Mouse (Mus musculus) WW6 (cell line): Measurements from ENCODE around the gene Abt1.
A peak's percentile ranks its signal among the peaks of the same experiment; 100 is the strongest.

ENCODE experiments used
- DNase-seq: peaks from one replicate; pipeline ENCODE4 v3.0.0-alpha.2; 2013; ENCODE audit warnings: low read depth, low spot score

Gene Abt1

DNA sequence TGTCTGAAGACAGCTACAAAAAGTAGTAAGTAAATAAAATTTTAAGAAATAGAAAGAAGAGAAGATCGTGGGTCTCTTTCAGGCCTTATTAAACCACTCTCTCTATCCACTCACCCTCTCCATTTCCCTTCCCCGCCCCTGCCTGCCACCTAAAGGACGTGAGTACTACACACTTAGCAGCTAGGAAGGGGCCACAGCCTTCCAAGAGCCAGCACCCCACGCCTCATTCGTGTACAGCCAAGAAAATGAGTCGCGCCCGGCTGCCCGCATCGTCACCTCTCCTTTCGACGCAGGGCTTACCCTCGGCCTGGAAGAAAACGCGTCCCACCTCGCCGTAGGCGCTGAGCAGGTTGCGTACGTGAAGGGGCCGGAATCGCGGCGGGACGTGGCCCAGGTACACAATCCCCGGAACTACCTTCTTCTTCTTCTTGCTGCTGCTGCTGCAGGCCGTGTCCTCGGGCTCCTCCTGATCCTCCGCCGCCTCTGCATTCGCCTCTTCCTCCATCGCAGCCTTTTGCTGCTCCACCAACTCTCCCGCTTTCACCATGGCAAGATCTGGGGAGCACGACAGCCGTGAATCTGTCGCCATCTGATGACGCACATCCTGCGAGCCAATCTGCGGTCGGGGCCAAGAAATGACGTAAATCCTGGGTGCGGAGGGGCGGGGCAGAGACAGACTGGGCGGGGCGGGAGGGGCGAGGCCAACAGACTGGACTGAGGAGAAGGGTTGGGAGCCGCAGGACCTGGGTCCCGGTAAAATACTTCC lies at the start of gene Abt1:
TSS of gene Abt1 (minus strand) at position 581 of the 766 bp plus-strand sequence.
- no peak for DNase-seq

DNA sequence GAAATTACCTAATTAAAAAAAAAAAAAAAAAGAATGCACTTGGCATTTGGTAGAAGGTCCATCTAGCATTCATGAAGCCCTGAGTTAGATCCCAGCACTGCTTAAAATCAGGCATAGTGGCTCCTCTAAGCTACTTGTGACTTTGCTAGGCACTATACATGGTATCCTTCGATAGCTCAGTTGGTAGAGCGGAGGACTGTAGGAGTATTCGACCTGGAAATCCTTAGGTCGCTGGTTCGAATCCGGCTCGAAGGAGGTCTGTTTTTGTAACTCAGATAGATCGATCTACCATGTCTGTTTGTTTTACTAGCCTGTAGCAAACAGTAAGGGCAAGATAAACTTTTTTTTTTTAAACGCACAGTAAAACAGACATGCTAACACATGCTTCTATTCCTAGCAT lies 43.2 kb upstream of the Abt1 start:
- peak; percentile 80 for DNase-seq

DNA sequence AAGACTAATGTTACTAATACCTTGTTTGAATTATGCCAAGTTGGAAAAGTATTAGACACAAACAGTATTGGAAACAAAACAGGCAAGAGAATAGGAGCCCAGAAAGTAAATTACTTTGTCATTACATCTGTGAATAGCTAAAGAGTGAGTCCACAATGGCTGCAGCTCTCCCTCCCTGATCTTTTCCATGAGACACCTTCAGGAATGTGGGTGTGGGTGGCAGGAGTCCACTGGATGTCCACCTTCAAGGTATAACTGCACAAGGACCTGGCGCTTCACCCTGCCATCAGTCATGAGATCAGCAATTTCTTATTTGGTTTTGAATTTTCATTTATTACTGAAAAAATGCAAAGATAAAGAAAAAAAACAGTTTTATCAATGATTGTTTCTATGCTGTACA lies 42.6 kb upstream of the Abt1 start:
- no peak for DNase-seq

DNA sequence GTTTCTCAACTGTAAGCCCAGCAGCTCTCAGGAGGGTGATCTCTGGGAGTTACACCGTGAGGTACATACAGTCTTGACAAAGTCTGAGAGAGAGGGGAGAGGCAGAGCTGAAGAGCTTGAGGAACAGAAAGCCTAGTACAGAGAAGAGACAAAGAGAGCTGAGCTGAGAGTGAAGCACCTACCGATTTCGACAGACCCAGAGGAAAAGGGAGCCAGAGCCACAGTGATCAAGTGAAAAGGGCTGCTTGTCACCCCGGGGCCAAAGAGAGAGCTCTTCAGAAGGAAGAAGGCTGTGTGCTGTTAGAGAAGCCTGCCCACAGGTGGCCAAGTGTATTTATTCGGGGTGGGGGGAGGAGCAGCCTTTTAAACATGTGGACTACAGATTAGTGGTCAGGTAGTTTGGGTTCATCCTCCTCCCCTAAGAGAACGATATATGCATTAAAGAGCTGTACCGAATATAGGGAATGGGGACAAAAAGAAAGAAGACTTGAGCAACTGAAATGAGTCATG lies 42.0 kb upstream of the Abt1 start, which contains the start of gene Btn1a1:
TSS of gene Btn1a1 (minus strand) at position 302 of the 510 bp plus-strand sequence.
- DNase-seq, result no peak

DNA sequence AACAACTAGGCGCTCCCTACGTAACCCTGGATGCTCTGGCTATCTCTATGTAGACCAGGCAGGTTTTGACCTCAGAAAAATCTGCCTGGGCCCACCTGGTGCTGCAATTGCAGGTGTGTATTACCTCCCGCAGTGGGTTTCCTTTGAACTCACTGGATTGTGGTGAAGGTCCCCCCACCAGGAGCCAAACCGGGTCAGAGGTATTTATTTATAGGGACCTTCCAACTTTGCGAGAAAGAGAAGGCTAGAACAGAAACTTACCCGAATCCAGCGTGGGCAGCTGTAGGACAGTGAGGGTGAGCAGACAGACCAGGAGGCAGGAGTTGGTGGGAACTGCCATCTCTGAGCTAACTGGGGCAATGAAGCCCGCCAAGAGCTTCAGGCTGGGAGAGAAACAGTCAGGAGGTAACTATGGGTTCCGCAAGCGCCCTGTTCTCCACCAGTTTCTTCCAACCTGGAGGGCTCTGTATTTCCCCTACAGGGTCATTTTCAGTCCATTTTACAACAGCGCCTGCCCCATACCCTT lies 41.2 kb upstream of the Abt1 start:
- no peak for DNase-seq

DNA sequence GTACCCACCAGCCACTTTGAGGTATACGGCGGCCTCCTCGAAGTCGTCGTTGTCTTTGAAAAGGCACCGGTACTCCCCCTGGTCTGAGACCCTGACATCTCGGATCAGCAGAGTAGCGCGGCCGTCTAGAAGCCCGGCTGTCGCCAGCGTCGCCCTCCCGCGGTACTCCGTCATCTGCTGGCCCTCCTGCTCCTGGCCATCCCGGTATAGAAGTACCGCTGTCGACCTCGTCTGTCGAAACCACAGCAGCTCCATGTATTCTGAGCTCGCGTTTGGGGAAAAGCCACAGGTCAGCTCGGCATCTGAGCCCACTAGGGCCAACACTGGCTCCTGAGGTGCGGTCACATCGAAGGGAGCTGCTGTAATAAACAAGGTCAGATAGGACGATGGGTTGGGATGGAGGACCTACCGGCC lies 40.6 kb upstream of the Abt1 start:
- no peak for DNase-seq

DNA sequence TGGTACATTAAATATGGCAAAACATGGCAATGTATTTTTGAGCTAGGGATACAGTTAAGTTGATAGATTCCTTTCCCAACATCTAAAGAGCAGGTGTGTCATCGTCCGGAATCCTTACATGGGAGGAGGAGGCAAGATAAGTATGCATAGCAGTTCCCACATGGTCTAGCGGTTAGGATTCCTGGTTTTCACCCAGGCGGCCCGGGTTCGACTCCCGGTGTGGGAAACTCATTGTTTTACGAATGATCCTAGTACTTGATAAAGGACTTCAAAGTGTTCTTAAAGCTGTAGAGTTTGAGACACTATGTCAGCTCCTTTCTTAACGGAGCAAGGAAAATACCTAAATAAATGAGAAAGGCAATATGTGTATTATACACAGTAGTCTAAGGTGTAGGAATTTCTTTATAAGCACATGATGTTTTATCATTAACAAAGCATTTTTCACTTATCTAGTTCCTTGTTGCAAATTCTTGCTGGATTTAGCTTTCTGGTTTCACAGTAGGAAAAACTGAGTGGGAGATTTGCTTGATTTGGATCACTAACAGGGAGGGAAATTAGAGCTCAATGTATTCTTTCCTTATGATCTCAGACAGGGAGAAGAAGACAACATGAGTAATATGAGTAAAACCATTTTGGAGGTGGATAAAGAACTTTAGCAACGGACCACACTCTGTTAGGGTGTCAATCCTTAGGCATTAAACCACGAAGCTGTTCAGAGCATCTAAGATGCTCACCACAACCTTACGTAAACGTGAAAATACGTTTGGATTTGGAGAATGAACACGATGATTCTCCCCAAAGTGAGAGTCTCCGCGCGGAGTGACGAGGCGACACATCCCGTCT lies 39.9 kb upstream of the Abt1 start:
- DNase-seq, result no peak

DNA sequence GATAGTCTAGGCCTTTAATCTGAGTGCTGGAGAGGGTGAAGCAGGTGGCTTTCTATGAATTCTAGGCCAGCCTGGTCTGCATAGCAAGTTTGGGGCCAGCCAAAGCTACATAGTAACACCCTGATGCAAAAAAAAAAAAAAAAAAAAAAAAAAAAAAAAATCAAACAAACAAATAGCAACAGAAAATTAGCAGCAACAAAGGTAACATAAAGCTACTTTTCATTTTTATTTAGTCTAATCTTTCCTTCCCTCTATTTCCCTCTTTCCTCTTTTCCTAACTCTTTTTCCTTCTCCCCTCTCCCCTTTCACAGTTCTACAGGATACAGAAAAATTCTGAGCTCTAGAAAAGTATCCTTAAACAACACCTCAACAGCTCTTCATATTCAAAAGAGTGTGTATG lies 39.0 kb upstream of the Abt1 start:
- no peak for DNase-seq

DNA sequence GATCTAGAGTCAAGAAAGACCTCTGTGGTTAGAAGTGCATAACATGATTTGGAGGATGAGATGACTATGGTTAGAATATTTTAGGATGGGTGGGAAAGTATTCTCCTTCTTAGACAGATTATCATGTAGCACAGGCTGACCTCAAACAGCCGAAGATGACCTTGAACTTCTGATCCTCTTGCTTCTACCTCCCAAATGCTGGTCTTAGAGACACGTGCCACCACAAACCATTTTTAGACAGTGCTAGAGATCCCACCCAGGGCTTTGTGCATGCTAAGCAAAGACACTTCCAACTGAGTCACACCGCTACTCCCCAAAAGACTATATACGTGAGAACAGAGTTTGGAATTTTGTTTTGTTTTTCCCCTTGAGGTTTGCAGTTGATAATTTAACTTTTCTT lies 38.4 kb upstream of the Abt1 start:
- DNase-seq, result no peak

DNA sequence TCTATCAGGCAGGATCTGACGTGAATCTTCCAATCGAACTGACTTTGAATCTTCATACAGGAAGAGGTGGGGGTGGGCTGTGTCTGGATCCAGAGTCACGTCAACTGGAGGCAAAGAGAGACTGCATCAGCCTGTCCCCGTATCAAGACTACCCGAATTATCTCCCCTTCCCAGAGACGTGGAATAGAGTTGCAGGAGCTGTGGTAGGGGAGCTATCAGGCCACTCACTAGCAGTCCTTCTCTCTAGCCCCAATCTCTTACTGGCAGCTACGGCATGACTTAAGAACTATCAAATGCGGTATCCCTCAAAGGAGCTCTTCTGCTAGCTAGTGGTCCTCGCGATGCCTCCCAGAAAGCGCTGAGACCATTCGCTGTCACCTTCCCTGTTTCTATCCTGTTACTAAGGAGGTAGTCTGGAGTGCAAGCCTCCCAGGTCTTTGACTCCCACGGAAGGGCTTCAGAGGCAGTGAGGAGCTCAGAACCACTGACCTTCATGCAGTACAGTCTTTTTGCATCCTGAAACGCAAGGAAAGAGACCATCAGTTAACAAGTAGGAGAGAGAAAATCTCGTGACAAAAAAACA lies 35.7 kb upstream of the Abt1 start:
- DNase-seq, result no peak

DNA sequence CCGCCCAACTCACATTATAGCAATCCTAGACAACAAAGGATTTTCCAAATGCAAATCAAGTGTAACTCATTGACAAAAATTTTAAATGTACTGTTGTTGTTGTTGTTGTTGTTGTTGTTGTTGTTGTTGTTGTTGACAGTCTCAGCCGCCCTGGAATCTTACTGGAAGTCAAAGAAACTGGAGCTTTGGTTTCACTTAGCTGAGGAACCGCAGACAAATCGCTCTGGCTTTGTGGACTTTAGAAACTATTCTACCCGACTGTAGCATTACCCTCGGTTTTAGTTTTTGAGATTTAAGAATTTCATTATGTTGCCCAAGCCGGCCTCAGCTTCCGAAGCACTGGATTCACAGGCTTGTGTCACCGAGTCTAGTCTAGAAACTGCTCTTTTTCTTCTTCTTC lies 30.3 kb upstream of the Abt1 start:
- DNase-seq, result no peak

DNA sequence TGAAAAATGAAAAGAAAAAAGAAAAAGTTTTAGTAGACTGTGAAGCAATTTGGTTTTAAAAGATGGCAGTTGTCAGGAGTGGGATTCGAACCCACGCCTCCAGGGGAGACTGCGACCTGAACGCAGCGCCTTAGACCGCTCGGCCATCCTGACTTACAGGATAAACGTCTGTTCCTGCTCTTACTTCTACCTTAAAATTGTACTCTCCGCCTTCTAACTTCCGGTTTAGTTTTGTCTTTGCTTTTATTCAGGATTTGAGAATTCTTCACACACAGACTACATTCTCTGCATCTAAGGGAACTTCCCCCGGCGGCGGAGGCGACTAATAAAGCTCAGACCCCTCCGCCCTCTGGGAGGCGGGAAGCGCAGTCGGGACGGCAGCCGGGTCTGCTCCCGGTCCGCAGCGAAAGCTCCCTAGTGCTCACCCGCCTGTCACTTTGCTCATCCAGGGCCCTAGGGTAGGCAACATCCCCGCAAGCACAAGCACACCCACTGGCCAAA lies 29.7 kb upstream of the Abt1 start:
- no peak for DNase-seq

DNA sequence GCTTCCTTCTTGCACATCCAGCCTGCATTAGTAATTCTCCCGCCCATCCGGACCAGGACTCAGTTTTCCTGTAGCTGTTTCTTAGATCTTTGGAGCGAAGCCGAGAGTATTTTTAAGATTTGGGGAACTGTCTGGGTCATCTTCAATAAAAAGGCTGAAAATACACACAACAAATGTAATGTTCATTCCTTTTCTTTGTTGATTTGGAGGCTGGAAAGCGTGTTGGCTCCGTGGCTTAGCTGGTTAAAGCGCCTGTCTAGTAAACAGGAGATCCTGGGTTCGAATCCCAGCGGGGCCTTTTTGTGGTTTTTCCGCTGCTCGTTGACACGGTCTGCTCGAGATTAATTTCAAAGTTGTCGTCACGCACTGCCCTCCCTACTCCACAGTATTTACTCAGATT lies 26.7 kb upstream of the Abt1 start:
- DNase-seq, result no peak

DNA sequence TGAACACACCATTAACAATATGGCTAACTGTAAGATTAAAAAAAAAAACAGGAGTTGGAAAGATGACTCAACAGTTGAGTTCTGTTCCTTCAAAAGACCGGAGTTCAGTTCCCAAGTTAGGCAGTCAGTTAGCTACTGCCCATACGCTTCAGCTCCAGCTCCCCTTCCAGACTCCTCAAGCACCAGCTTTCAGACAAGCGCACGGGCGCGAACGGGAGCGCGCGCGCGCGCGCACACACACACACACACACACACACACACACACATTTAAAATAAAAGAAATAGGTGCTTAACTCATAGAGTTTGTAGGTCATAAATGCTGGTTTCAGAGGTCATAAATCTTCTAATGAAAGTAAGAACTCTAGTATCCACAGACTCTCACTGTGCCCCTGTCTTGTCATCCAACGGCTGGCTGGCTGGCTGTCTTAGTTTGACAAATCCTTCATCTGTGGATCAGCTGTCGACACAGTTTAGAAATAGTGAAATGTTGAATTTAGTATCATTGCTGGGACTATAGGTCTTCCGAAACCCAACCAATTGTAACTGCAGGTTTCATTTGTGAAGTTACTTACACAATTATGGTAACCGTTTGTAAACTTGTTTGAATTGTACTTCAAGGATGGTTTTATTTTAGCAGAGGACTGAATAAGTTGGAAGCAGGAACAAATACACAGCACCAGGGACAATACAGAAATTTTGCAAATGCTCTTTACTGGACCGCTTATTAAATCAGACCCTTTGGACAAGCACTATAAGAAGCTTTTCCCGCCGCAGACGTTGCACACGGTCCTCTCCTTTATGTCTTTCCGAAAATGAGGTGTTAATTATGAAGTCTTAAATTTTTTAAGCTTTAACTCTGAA lies 25.8 kb upstream of the Abt1 start:
- DNase-seq, result no peak

DNA sequence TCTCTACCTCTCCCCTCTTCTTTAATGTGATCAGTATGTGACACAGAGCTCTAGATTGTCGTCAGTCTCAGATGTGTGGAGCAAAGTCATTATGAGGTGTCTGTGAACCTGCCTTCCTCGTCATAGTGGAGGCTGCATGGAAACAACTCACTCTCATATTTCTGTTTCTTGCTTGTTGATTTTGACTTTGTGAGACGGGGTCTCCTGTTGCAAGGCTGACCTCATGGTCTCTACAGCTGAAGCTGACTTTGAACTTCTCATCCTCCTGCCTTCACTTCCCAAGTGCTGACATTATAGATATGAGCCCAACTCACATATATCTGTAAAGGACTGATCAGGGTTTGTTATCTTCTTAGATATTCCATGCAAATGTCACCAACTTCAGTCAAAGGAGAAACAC lies 25.1 kb upstream of the Abt1 start:
- DNase-seq, result no peak

DNA sequence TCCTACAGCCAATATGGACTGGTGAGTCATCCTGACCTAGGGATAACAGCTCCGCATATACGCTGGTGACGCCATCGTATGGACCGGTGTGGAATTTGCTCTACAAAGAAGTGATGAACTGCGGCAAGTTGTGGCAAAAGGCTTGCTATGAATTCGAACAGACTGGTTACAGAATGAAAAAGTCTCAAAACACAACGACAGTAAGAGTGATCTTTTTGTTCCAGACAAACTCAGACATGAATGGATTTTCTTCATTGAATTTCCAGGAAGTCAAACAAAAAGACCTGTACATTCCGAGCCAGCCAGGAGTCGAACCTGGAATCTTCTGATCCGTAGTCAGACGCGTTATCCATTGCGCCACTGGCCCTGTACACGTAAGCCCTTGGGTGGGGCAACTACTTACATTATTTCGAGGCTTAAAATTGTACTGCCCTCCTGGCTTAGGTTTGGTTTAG lies 22.9 kb upstream of the Abt1 start:
- DNase-seq, result no peak

DNA sequence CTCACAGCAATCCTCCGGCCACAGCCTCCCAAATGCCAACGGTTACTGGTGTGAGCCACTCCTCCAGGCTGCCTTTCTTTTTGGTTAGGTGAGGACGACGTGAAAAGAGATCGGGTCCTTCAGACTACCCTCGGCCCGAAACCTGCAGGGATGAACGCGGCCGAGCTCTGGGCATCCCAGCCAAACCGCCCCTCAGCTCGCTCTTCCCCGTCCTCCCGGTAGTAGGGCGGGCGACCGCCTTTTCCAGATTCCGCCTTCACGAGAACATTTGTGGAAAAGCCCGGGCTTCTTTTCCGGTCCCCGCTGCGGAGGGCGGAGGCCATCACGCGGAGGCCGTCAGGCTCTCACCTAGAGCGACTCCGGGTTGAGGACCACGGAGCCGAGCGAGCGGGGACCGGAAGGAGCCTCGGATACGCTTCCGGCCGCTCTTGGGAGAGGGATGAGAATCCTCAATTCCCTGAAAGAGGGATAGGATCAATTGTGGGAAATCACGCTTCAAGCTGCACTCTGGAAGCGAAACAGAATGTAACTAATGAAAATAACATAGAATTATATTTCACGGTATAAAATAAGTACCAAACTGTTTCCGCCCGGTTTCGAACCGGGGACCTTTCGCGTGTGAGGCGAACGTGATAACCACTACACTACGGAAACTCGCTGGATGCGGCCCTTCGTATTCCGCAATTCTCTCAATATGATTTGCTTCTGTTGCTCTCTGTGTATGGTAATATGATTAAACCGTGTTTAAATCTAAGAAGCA lies 22.1 kb upstream of the Abt1 start:
- no peak for DNase-seq

DNA sequence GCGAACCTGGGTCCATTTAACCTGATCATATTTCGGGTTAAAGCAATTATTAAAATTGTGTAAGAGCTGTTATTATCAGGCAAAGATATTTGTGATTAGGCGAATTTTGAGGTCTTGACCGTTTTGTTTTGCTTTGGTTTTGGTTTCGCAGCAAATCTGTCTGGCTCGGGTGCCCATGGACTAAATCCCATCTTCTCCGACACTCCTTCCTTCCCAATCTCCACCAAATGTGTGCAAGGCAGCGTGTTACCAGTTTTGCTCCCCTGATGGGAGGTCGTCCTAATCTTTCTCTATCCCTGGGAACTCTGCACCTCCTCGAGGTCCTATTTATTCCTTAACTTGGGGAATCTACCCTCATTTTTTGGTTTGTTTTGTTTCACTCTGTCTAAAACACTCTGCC lies 21.5 kb upstream of the Abt1 start:
- DNase-seq, result no peak

DNA sequence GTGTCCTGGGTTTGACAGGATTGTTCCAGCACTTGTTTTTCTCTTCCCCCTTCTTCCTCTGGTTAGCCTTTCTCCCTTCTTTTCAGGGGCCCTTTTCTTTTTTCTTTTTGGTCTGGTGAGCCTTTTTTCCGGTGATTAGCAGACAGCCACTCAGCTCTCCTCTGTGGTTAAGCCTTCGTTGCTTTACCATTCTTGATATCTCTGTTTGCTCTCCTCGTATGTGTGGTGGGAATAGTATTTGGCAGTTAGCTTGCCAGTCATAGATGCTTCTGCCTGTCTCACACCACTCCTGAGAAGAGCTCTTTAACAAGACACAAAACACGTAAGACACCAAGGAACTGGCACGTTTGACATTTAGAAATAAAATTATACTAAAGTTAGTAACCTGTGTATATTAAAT lies 20.8 kb upstream of the Abt1 start:
- DNase-seq, result no peak

DNA sequence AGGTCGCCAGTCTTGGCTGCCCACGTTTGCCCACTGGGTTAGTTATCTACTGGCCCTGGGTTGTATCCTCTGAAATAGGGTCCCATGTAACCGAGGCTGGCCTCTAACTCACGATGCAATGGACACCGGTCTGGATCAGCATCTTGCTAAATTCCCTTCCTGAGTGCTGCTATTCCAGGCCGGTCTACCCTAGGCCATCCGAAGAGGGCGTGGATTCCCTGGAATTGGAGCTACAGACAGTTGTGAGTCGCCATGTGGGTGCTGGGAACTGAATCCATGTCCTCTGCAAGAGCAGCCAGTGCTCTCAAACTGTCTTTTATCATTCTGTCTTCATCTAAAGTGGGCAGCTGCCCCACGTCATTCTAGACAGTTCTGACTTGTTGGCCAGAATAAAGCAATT lies 16.2 kb upstream of the Abt1 start:
- no peak for DNase-seq
